Mouse (Mus musculus): ENCODE measurements at regions not wholly inside any gene's neighbourhood (a gene's known extent, or its start where the extent isn't known, plus 50 kb on each side); places are given as distances from the start of the nearest gene placed in this dataset.

- WGBS = 32% methylated on average over 4 of the region's 4 CpGs
- H3K4me3 ChIP-seq = no peak overlapping the region
- no peaks in the 10 kb centered on the region for H3K36me3 ChIP-seq
- no peaks in the 10 kb centered on the region for H3K27me3 ChIP-seq (ENCODE audit: low read depth, poor library complexity, severe bottlenecking)
- H3K27ac ChIP-seq (replicated peaks) = no peak overlapping the region
- no peak for DNase-seq (ENCODE audit: low spot score)
- H3K9me3 ChIP-seq (replicated peaks) = no peaks in the 10 kb centered on the region
- peaks cover 9% of the 10 kb centered on the region; the same call in 1 of the 2 replicates for H3K4me1 ChIP-seq
Measured at GRCm38 (mm10) chr8:98518459-98518858, 897.8 kb downstream of the Cdh8 start.

GRCm38 (mm10) chr8:98515246-98515645 is 901.0 kb downstream of the Cdh8 start:
- H3K4me1 ChIP-seq = peaks cover 9% of the 10 kb centered on the region; the same call in 1 of the 2 replicates

GRCm38 (mm10) chr8:98496793-98497192 is 919.5 kb downstream of the Cdh8 start:
- WGBS = 86% methylated on average over 3 of the region's 3 CpGs

More at GRCm38 (mm10) chr8:98515246-98515645, 901.0 kb downstream of the Cdh8 start:
- Histone ChIP-seq H3K36me3 (no peaks in the 10 kb centered on the region), H3K9me3 (replicated peaks) (no peaks in the 10 kb centered on the region), H3K27me3 (ENCODE audit: low read depth, poor library complexity, severe bottlenecking) (no peaks in the 10 kb centered on the region), H3K27ac (replicated peaks) (no peak overlapping the region), H3K4me3 (no peak overlapping the region)
- DNase-seq (ENCODE audit: low spot score) = no peak
- 80% methylated on average over 5 of the region's 5 CpGs for WGBS

DNA sequence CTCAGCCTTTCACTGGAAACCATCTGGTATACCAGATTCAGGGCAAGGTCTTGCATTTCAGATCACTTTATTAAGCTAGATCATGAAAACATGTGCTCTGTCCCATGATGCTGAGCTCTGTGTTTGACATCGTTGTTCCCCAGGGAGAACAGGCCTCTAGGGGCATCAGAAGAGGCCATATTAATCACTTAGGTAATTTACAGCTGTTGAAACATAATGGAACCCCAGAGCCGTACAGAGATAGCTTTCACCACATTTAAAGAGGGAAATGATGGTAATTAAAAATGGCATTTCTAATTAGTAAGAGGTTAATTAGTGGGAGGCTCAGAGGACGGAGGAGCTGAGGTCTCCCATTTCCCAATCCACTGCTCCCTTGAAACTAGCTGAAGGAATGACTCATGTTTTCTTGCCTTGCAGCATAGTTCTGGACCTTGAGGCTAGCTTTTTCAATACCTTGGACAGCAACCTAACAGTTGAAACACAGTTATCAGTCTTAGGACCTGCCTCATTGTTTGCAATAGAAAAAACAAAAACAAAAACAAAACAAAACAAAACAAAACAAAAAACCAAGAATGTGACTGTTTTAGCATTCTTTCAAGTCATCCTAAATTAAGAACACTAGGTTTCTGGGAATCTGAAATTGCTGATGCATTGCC is 952.8 kb downstream of the Cdh8 start:
- H3K4me3 ChIP-seq = no peak overlapping the region
- no peaks in the 10 kb centered on the region for H3K9me3 ChIP-seq (replicated peaks)
- H3K27me3 ChIP-seq (ENCODE audit: low read depth, poor library complexity, severe bottlenecking) = no peaks in the 10 kb centered on the region
- WGBS = 76% methylated on average over 3 of the region's 3 CpGs
- no peak for DNase-seq (ENCODE audit: low spot score)
- no peak overlapping the region for H3K27ac ChIP-seq (replicated peaks)
- no peaks in the 10 kb centered on the region for H3K36me3 ChIP-seq
- no peaks in the 10 kb centered on the region for H3K4me1 ChIP-seq

More at GRCm38 (mm10) chr8:98496793-98497192, 919.5 kb downstream of the Cdh8 start:
- H3K4me3 ChIP-seq = no peak overlapping the region
- no peaks in the 10 kb centered on the region for H3K9me3 ChIP-seq (replicated peaks)
- H3K27ac ChIP-seq (replicated peaks) = no peak overlapping the region
- no peaks in the 10 kb centered on the region for H3K4me1 ChIP-seq
- H3K36me3 ChIP-seq = no peaks in the 10 kb centered on the region
- no peaks in the 10 kb centered on the region for H3K27me3 ChIP-seq (ENCODE audit: low read depth, poor library complexity, severe bottlenecking)
- DNase-seq (ENCODE audit: low spot score) = no peak

- 88% methylated on average over 1 of the region's 1 CpGs for WGBS
- H3K27me3 ChIP-seq (ENCODE audit: low read depth, poor library complexity, severe bottlenecking) = no peaks in the 10 kb centered on the region
- no peaks in the 10 kb centered on the region for H3K9me3 ChIP-seq (replicated peaks)
- H3K4me3 ChIP-seq = no peak overlapping the region
- no peaks in the 10 kb centered on the region for H3K4me1 ChIP-seq
- no peak for DNase-seq (ENCODE audit: low spot score)
- no peak overlapping the region for H3K27ac ChIP-seq (replicated peaks)
- H3K36me3 ChIP-seq = no peaks in the 10 kb centered on the region
Measured at GRCm38 (mm10) chr8:98455539-98455938, 960.7 kb downstream of the Cdh8 start.

Data from midbrain, embryonic 10.5 days (tissue).